Mouse (Mus musculus) G1E (cell line): Measurements from ENCODE around the gene Cdk4. TPM values are rescaled to one million over a fixed set of nuclear protein-coding genes. Genes with fewer than 3 reads are reported as not detected.
A peak's percentile ranks its signal among the peaks of the same experiment; 100 is the strongest.

Source experiments
- ATAC-seq: 2 replicates; pipeline ENCODE4 v1.8.0; 2016; ENCODE audit warnings: mild to moderate bottlenecking; ENCODE audit not compliant: insufficient number of reproducible peaks, poor library complexity, low FRiP score, severe bottlenecking; ENCODE audit errors: extremely low read depth
- DNase-seq: peaks from one replicate; pipeline ENCODE4 v3.0.0; 2012; ENCODE audit warnings: low spot score
- H3K27me3 ChIP-seq: 2 replicates; pipeline ENCODE4 v1.6.1; 2012; ENCODE audit warnings: mild to moderate bottlenecking, low read length, inconsistent platforms; ENCODE audit not compliant: insufficient read depth
- H3K36me3 ChIP-seq: replicated peaks from 2 replicates; pipeline ENCODE3; 2012; ENCODE audit warnings: mild to moderate bottlenecking, inconsistent platforms
- H3K4me1 ChIP-seq: 2 replicates; pipeline ENCODE4 v1.6.1; 2012; ENCODE audit warnings: low read depth, low read length, inconsistent platforms, mixed read lengths; ENCODE audit not compliant: insufficient read depth
- H3K4me3 ChIP-seq: 2 replicates; pipeline ENCODE4 v1.5.1; 2012; ENCODE audit warnings: low read depth, mild to moderate bottlenecking, inconsistent platforms, low read length, moderate library complexity, mixed read lengths
- H3K9me3 ChIP-seq: replicated peaks from 2 replicates; pipeline ENCODE4 v1.6.1; 2012; ENCODE audit warnings: inconsistent platforms
- CTCF ChIP-seq: IDR thresholded peaks from 2 replicates; pipeline ENCODE4 v1.5.1; 2012; ENCODE audit warnings: low read depth, low read length, inconsistent platforms, mixed read lengths
- GATA1 ChIP-seq: IDR thresholded peaks from 2 replicates; pipeline ENCODE4 v1.6.1; 2012; ENCODE audit warnings: borderline replicate concordance, low read length, inconsistent platforms, mixed read lengths
- GATA2 ChIP-seq: IDR thresholded peaks from 2 replicates; pipeline ENCODE4 v1.6.1; 2012; ENCODE audit warnings: low read depth, low read length, inconsistent platforms, borderline replicate concordance
- POLR2AphosphoS5 ChIP-seq: IDR thresholded peaks from 2 replicates; pipeline ENCODE4 v1.6.1; 2012; ENCODE audit warnings: low read depth, low read length, inconsistent platforms; ENCODE audit not compliant: insufficient replicate concordance
- TAL1 ChIP-seq: conservative IDR thresholded peaks from 2 replicates; pipeline ENCODE4 v1.6.1; 2012; ENCODE audit warnings: low read depth, low read length, inconsistent platforms, mixed read lengths
- polyA plus RNA-seq: library from polyadenylated mRNA; stranded (reverse); fragments of >175 nt; gene quantifications from 2 replicates; pipeline ENCODE4 v1.2.3, GENCODE M21; 2012
- total RNA-seq, 2 experiments: library from RNA; stranded (forward) in 1 of 2; stranded (reverse) in 1 of 2; fragments of 200-1000 nt in 1 of 2; fragments of >200 nt in 1 of 2; fragmentation: Nextera tagmentation in 1 of 2; gene quantifications; 2 replicates each; pipeline ENCODE4 v1.2.3; 2014 to 2017

Cdk4 gene
- total and polyA plus RNA-seq, 3 experiments: 532 to 1,826 (median 648) TPM

GRCm38 (mm10) chr10:127091507-127092396 is 28.4 kb downstream of the Cdk4 start:
- Histone ChIP-seq H3K9me3 (peaks cover 5% of the 10 kb centered on the region), H3K36me3 (peaks cover 36% of the 10 kb centered on the region), H3K4me1 (peaks cover 19% of the 10 kb centered on the region), H3K4me3 (peak overlapping the region; percentile 59), H3K27me3 (peaks cover 47% of the 10 kb centered on the region)
- DNase-seq (no peak), ATAC-seq (no peak)
- no peak for TF ChIP-seq GATA1
- TF ChIP-seq CTCF: no peak
- no peak for TF ChIP-seq POLR2AphosphoS5
- no peak for TF ChIP-seq GATA2
- no peak for TF ChIP-seq TAL1

- Histone ChIP-seq H3K27me3 (peaks cover 40% of the 10 kb centered on the region), H3K4me3 (no peak overlapping the region), H3K36me3 (peaks cover 46% of the 10 kb centered on the region), H3K4me1 (peaks cover 19% of the 10 kb centered on the region), H3K9me3 (peaks cover 5% of the 10 kb centered on the region)
- DNase-seq (no peak), ATAC-seq (no peak)
- TF ChIP-seq CTCF (no peak), TAL1 (no peak), GATA1 (no peak), GATA2 (no peak), POLR2AphosphoS5 (no peak)
Measured at GRCm38 (mm10) chr10:127092742-127093141, 29.4 kb downstream of the Cdk4 start.

GRCm38 (mm10) chr10:127094382-127094802 is 31.1 kb downstream of the Cdk4 start:
- Histone ChIP-seq H3K4me1 (peaks cover 26% of the 10 kb centered on the region), H3K4me3 (no peak overlapping the region), H3K36me3 (peaks cover 63% of the 10 kb centered on the region), H3K9me3 (peaks cover 5% of the 10 kb centered on the region), H3K27me3 (peaks cover 28% of the 10 kb centered on the region)
- ATAC-seq (no peak), DNase-seq (no peak)
- TF ChIP-seq POLR2AphosphoS5 (no peak), GATA2 (no peak), TAL1 (no peak), GATA1 (no peak), CTCF (no peak)

- peaks cover 96% of the 10 kb centered on the region for H3K36me3 ChIP-seq
- H3K4me3 ChIP-seq: no peak overlapping the region
- H3K4me1 ChIP-seq: peaks cover 30% of the 10 kb centered on the region
- DNase-seq: no peak
- TF ChIP-seq GATA1: no peak
- no peak for TF ChIP-seq TAL1
- no peak for TF ChIP-seq GATA2
- TF ChIP-seq POLR2AphosphoS5: no peak
- TF ChIP-seq CTCF: no peak
- no peaks in the 10 kb centered on the region for H3K9me3 ChIP-seq
- no peaks in the 10 kb centered on the region for H3K27me3 ChIP-seq
- no peak for ATAC-seq
Measured at GRCm38 (mm10) chr10:127098514-127098913, 35.2 kb downstream of the Cdk4 start.

- TF ChIP-seq GATA1 (no peak), POLR2AphosphoS5 (no peak), TAL1 (no peak), CTCF (no peak), GATA2 (no peak)
- H3K27me3 ChIP-seq: no peaks in the 10 kb centered on the region
- peaks cover 34% of the 10 kb centered on the region for H3K4me1 ChIP-seq
- DNase-seq (no peak), ATAC-seq (no peak)
- H3K4me3 ChIP-seq: no peak overlapping the region
- H3K36me3 ChIP-seq: peaks cover 96% of the 10 kb centered on the region
- H3K9me3 ChIP-seq: no peaks in the 10 kb centered on the region
Measured at GRCm38 (mm10) chr10:127099191-127099590, 35.9 kb downstream of the Cdk4 start.

GRCm38 (mm10) chr10:127099868-127100267 is 36.5 kb downstream of the Cdk4 start:
- Histone ChIP-seq H3K4me1 (peaks cover 34% of the 10 kb centered on the region), H3K27me3 (no peaks in the 10 kb centered on the region), H3K9me3 (no peaks in the 10 kb centered on the region), H3K4me3 (peak overlapping the region; percentile 25; the same call in 1 of the 2 replicates), H3K36me3 (peaks cover 96% of the 10 kb centered on the region)
- TF ChIP-seq GATA2 (no peak), GATA1 (no peak), CTCF (no peak), POLR2AphosphoS5 (no peak), TAL1 (no peak)
- ATAC-seq (no peak), DNase-seq (no peak)

GRCm38 (mm10) chr10:127100414-127100813 is 37.1 kb downstream of the Cdk4 start:
- Histone ChIP-seq H3K4me1 (peaks cover 34% of the 10 kb centered on the region), H3K9me3 (no peaks in the 10 kb centered on the region), H3K4me3 (peak overlapping the region; percentile 25; the same call in 1 of the 2 replicates), H3K27me3 (no peaks in the 10 kb centered on the region), H3K36me3 (peaks cover 96% of the 10 kb centered on the region)
- peak; percentile 58; the same call in 1 of the 2 replicates for ATAC-seq
- TF ChIP-seq GATA2 (peak; percentile 41; the same call in 1 of the 2 replicates), GATA1 (no peak), TAL1 (peak; percentile 68), CTCF (no peak), POLR2AphosphoS5 (no peak)
- DNase-seq: no peak
